Comparison of ENCODE assay signal across 7 mouse cellular contexts in genomic region chr15:87352812-87353211, GRCm38 (mm10).
"Had no signal": no experiment of that assay in that cellular context is flagged by ENCODE, and none has a peak within 500 bp of the region (broad histone marks: within the 10 kb centered on the region; RNA-seq: fewer than 3 reads in every experiment).

No protein-coding gene starts in this region.

- ATAC-seq: liver, embryonic 12.5 days; midbrain, embryonic 13.5 days had no signal

- DNase-seq: kidney, adult 9 months; kidney, postnatal 36 days; layer of hippocampus, adult 9-11 months; layer of hippocampus, postnatal 36 days; thymus, postnatal 4 days had no signal
